Mouse (Mus musculus): ENCODE measurements at regions not wholly inside any gene's neighbourhood (a gene's known extent, or its start where the extent isn't known, plus 50 kb on each side); places are given as distances from the start of the nearest gene placed in this dataset.

DNA sequence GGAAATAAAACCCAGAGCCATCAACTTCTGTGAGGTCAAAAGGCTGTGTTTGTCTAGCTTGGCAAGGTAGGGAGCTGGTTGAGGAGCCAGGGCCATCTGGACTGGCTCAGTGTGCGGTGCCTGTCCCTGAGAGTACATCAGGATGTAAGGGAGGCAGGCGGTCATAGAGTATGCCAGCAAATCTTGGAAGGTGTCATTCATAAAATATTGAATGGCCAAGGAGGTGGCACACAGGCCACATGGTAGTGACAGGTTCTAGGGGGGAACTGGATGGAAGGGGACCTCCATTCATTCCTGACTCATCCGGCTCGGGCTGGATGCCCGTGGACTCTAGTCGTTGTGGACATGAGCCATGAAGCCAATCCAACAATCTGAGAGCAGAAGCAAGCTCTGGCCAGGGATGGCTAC lies 252.0 kb downstream of the Sipa1l2 start:
- TF ChIP-seq EP300 (IDR thresholded peaks at IDR 0.05; ENCODE audit: low read depth) (no peak), CTCF (IDR thresholded peaks at IDR 0.05; ENCODE audit: low read depth) (no peak)

Measured in heart, postnatal 0 days (tissue).